Mouse (Mus musculus): ENCODE measurements around the gene Tcirg1. TPM values are rescaled to one million over a fixed set of nuclear protein-coding genes. Genes with fewer than 3 reads are reported as not detected.
A peak's percentile ranks its signal among the peaks of the same experiment; 100 is the strongest.

The Tcirg1 gene
- total RNA-seq, 1 experiment = 55.2 TPM

DNA sequence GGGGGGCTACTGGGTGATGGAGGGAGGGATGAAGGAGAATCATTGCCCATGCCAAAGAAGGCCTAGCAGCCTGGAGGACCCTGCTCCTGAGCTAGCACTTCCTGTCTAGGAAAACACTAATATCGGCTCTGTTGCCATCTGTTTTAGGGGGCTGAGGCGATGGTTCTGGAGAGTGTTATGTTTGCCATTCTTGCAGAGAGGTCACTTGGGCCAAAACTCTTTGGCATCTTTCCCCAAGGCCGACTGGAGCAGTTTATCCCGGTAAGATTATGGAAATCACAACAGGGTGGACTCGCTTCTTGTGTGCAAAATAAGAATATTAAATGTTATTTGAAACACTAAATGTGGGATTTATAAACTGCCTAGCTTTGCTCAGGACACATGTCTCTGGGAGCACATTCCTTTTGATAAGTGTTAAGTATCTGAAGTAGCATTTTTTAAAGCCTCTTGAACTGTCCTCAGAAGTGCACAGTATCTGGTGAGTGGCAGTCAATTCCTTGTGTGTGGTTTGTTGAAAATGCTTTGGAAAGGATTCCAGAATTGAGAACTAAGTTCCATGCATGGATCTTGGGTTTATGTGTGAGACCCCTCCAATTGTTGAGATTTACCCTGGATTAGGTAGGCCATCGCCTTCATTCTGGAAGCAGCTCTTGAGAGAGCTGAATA lies 22.5 kb downstream of the Tcirg1 start:
- Histone ChIP-seq H3K4me1 (ENCODE audit: control insufficient read depth in 2 of 2, insufficient read depth in 2 of 2, low read length in 2 of 2, poor library complexity in 1 of 2) (no peaks in the 10 kb centered on the region), H3K4me3 (ENCODE audit: insufficient read depth in 1 of 2, low read depth in 1 of 2, low read length in 2 of 2, poor library complexity in 1 of 2, severe bottlenecking in 1 of 2) (no peak overlapping the region), H3K27ac (ENCODE audit: insufficient read depth, low read depth, low read length, poor library complexity, severe bottlenecking) (no peak overlapping the region), H3K36me3 (ENCODE audit: control insufficient read depth, insufficient read depth, low read length, poor library complexity, severe bottlenecking) (peaks cover 38% of the 10 kb centered on the region), H3K9me3 (ENCODE audit: control insufficient read depth, insufficient read depth, low read depth, low read length) (no peaks in the 10 kb centered on the region), H3K9ac (ENCODE audit: insufficient read depth, low read depth, low read length, poor library complexity, severe bottlenecking) (no peak overlapping the region)
- no peak for DNase-seq (ENCODE audit: low read depth, low spot score)
- no peak for TF ChIP-seq ZC3H11A (IDR thresholded peaks at IDR 0.05; ENCODE audit: borderline replicate concordance, low read depth, low read length)
- no peak for TF ChIP-seq CHD2 (IDR thresholded peaks at IDR 0.05; ENCODE audit: low read depth, low read length)
- no peak for TF ChIP-seq ZNF384 (IDR thresholded peaks at IDR 0.05; ENCODE audit: low read depth, low read length)
- TF ChIP-seq HCFC1 (IDR thresholded peaks at IDR 0.05; ENCODE audit: borderline replicate concordance, insufficient read depth, low read length) = no peak
- TF ChIP-seq MAFK (IDR thresholded peaks at IDR 0.05; ENCODE audit: insufficient read depth, low read depth, low read length) = no peak
- in situ Hi-C loops (cut with MboI; ENCODE audit: low sequenced_read_pairs in 2 of 2, unreplicated experiment in 2 of 2) = no loop called here

DNA sequence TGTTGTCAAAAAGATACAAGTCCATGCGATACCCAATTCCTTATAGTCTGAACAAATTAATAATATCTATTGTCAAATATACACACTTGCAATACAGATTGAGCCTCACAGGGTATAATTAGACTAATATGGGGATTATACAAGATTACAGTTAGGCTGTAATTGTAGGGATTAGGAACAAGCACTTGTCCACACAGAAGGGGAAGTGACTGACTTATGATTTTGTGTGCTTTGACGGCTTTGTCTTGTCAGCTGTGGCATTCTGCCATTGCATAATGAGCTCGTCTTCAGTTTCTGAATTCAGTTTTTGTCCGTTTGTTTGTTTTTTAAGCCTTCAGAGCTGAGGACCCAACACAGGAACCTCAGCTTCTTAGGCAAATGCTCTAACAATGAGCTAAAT lies 24.7 kb downstream of the Tcirg1 start:
- H3K36me3 ChIP-seq (ENCODE audit: control insufficient read depth, insufficient read depth, low read length, poor library complexity, severe bottlenecking) = peaks cover 34% of the 10 kb centered on the region
- no peaks in the 10 kb centered on the region for H3K4me1 ChIP-seq (ENCODE audit: control insufficient read depth in 2 of 2, insufficient read depth in 2 of 2, low read length in 2 of 2, poor library complexity in 1 of 2)
- in situ Hi-C loops (cut with MboI; ENCODE audit: low sequenced_read_pairs in 2 of 2, unreplicated experiment in 2 of 2) = no loop called here
- H3K9me3 ChIP-seq (ENCODE audit: control insufficient read depth, insufficient read depth, low read depth, low read length) = no peaks in the 10 kb centered on the region
- H3K4me3 ChIP-seq (ENCODE audit: insufficient read depth in 1 of 2, low read depth in 1 of 2, low read length in 2 of 2, poor library complexity in 1 of 2, severe bottlenecking in 1 of 2) = no peak overlapping the region
- no peak overlapping the region for H3K27ac ChIP-seq (ENCODE audit: insufficient read depth, low read depth, low read length, poor library complexity, severe bottlenecking)
- no peak for DNase-seq (ENCODE audit: low read depth, low spot score)
- no peak overlapping the region for H3K9ac ChIP-seq (ENCODE audit: insufficient read depth, low read depth, low read length, poor library complexity, severe bottlenecking)
- no peak for TF ChIP-seq ZC3H11A (IDR thresholded peaks at IDR 0.05; ENCODE audit: borderline replicate concordance, low read depth, low read length)
- no peak for TF ChIP-seq MAFK (IDR thresholded peaks at IDR 0.05; ENCODE audit: insufficient read depth, low read depth, low read length)
- no peak for TF ChIP-seq CHD2 (IDR thresholded peaks at IDR 0.05; ENCODE audit: low read depth, low read length)
- TF ChIP-seq ZNF384 (IDR thresholded peaks at IDR 0.05; ENCODE audit: low read depth, low read length) = no peak

DNA sequence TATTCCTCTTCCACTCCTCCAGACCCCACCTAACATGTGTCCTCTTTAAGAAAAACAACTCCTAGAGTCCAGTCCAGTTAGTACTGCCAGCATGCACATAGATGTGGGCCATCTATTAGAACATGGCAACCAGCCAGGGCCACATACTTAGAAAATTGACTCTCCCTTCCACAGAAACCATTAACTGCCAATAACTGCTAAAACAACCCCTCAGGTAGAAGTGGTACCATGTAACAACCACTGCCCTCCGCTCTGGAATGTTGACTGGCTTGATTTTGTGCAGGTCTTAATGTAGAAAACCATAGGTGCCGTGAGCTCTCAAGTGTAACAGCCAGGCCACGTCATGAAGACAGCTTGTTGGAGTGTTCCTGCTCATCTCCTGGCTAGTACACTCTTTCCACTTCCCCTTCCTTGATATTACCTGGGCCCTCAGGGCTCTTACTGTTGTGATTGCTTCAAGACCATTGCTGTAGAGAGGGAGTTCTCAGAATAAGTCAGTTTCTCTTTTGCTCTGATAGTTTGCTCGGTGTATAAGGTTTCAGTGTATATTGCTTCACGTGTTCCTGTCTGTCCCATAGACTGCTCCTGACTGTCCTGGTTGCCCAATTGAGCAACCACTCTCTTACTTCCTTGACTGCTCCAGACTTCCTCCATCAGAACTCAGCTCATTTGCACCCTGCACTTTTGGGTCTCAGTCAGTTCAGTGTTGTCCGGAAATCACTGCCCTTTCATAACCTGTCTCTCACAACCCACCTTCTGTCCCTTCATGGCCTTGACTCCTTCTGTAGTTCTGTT lies 26.7 kb downstream of the Tcirg1 start:
- Histone ChIP-seq H3K27ac (ENCODE audit: insufficient read depth, low read depth, low read length, poor library complexity, severe bottlenecking) (no peak overlapping the region), H3K9ac (ENCODE audit: insufficient read depth, low read depth, low read length, poor library complexity, severe bottlenecking) (no peak overlapping the region), H3K4me3 (ENCODE audit: insufficient read depth in 1 of 2, low read depth in 1 of 2, low read length in 2 of 2, poor library complexity in 1 of 2, severe bottlenecking in 1 of 2) (no peak overlapping the region), H3K9me3 (ENCODE audit: control insufficient read depth, insufficient read depth, low read depth, low read length) (no peaks in the 10 kb centered on the region), H3K4me1 (ENCODE audit: control insufficient read depth in 2 of 2, insufficient read depth in 2 of 2, low read length in 2 of 2, poor library complexity in 1 of 2) (no peaks in the 10 kb centered on the region; a peak in 1 of 4 replicates), H3K36me3 (ENCODE audit: control insufficient read depth, insufficient read depth, low read length, poor library complexity, severe bottlenecking) (peaks cover 32% of the 10 kb centered on the region; the same call in 1 of the 2 replicates)
- no peak for TF ChIP-seq CHD2 (IDR thresholded peaks at IDR 0.05; ENCODE audit: low read depth, low read length)
- TF ChIP-seq HCFC1 (IDR thresholded peaks at IDR 0.05; ENCODE audit: borderline replicate concordance, insufficient read depth, low read length) = no peak
- no peak for TF ChIP-seq ZNF384 (IDR thresholded peaks at IDR 0.05; ENCODE audit: low read depth, low read length)
- TF ChIP-seq ZC3H11A (IDR thresholded peaks at IDR 0.05; ENCODE audit: borderline replicate concordance, low read depth, low read length) = no peak
- no peak for TF ChIP-seq MAFK (IDR thresholded peaks at IDR 0.05; ENCODE audit: insufficient read depth, low read depth, low read length)
- no peak for DNase-seq (ENCODE audit: low read depth, low spot score)
- in situ Hi-C loops (cut with MboI; ENCODE audit: low sequenced_read_pairs in 2 of 2, unreplicated experiment in 2 of 2) = no loop called here

DNA sequence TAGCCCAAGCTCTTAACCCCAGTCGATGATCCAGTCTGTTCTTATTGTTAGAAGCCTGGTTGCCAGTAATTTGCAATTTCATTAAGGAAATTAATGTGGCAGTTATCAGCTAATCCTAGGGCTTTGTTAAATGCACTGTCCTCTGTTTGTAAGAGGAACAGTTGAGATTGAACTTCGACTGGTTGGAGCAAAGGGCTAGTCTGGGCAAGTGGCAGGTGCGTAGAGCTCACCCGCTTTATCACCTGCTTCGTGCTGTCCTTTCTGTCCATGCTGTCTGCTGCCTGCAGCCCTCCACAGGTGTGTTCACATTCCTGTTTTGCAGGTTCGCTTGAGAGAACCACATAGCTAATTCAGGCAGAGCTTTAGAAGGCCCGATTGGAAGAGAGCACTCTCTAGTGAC lies 31.9 kb downstream of the Tcirg1 start:
- no peak for DNase-seq (ENCODE audit: low read depth, low spot score)
- no peak overlapping the region for H3K4me3 ChIP-seq (ENCODE audit: insufficient read depth in 1 of 2, low read depth in 1 of 2, low read length in 2 of 2, poor library complexity in 1 of 2, severe bottlenecking in 1 of 2)
- in situ Hi-C loops (cut with MboI; ENCODE audit: low sequenced_read_pairs in 2 of 2, unreplicated experiment in 2 of 2) = no loop called here
- peak overlapping the region; percentile 70 for H3K27ac ChIP-seq (ENCODE audit: insufficient read depth, low read depth, low read length, poor library complexity, severe bottlenecking)
- peaks cover 20% of the 10 kb centered on the region; the same call in 1 of the 2 replicates for H3K36me3 ChIP-seq (ENCODE audit: control insufficient read depth, insufficient read depth, low read length, poor library complexity, severe bottlenecking)
- H3K9ac ChIP-seq (ENCODE audit: insufficient read depth, low read depth, low read length, poor library complexity, severe bottlenecking) = 0 out of 2 replicates have a peak overlapping the region, but pooled peaks have one; percentile 60
- no peak for TF ChIP-seq CHD2 (IDR thresholded peaks at IDR 0.05; ENCODE audit: low read depth, low read length)
- no peak for TF ChIP-seq ZNF384 (IDR thresholded peaks at IDR 0.05; ENCODE audit: low read depth, low read length)
- no peak for TF ChIP-seq MAFK (IDR thresholded peaks at IDR 0.05; ENCODE audit: insufficient read depth, low read depth, low read length)
- TF ChIP-seq ZC3H11A (IDR thresholded peaks at IDR 0.05; ENCODE audit: borderline replicate concordance, low read depth, low read length) = no peak
- TF ChIP-seq HCFC1 (IDR thresholded peaks at IDR 0.05; ENCODE audit: borderline replicate concordance, insufficient read depth, low read length) = no peak
- no peaks in the 10 kb centered on the region for H3K9me3 ChIP-seq (ENCODE audit: control insufficient read depth, insufficient read depth, low read depth, low read length)
- H3K4me1 ChIP-seq (ENCODE audit: control insufficient read depth in 2 of 2, insufficient read depth in 2 of 2, low read length in 2 of 2, poor library complexity in 1 of 2) = peaks cover 0 to 6% of the 10 kb centered on the region in 2 experiments; a peak in 1 of 4 replicates
